Mouse (Mus musculus) heart, embryonic 11.5 days (tissue): ENCODE measurements at regions not wholly inside any gene's neighbourhood (a gene's known extent, or its start where the extent isn't known, plus 50 kb on each side); places are given as distances from the start of the nearest gene placed in this dataset.

Experiments used
- ATAC-seq: fragments of 200-750 bp; cut with Nextera tagmentation; replicated peaks from 2 replicates; pipeline ENCODE4 v1.8.0; 2017; ENCODE audit warnings: moderate library complexity; ENCODE audit not compliant: insufficient number of reproducible peaks, low FRiP score, low TSS enrichment
- H3K27ac ChIP-seq: fragments of 300-500 bp; sonication (generic); 2 replicates; pipeline ENCODE4 v1.5.1; 2014; ENCODE audit warnings: mild to moderate bottlenecking, low read depth, low read length
- H3K27me3 ChIP-seq: fragments of 300-500 bp; sonication (generic); 2 replicates; pipeline ENCODE4 v1.6.1; 2014; ENCODE audit warnings: mild to moderate bottlenecking, low read length, mixed read lengths; ENCODE audit not compliant: control insufficient read depth, insufficient read depth
- H3K36me3 ChIP-seq: fragments of 300-500 bp; sonication (generic); 2 replicates; pipeline ENCODE4 v1.6.1; 2014; ENCODE audit warnings: mild to moderate bottlenecking, low read length, moderate library complexity, mixed read lengths; ENCODE audit not compliant: control insufficient read depth, insufficient read depth
- H3K4me1 ChIP-seq: fragments of 300-500 bp; sonication (generic); 2 replicates; pipeline ENCODE4 v1.6.1; 2014; ENCODE audit warnings: low read length; ENCODE audit not compliant: control insufficient read depth, insufficient read depth
- H3K4me2 ChIP-seq: fragments of 300-500 bp; sonication (generic); 2 replicates; pipeline ENCODE4 v1.6.1; 2014; ENCODE audit warnings: mild to moderate bottlenecking, moderate library complexity
- H3K4me3 ChIP-seq: fragments of 300-500 bp; sonication (generic); 2 replicates; pipeline ENCODE4 v1.5.1; 2014; ENCODE audit warnings: low read depth, low read length
- H3K9ac ChIP-seq: fragments of 300-500 bp; sonication (generic); 2 replicates; pipeline ENCODE4 v1.6.1; 2014; ENCODE audit warnings: mild to moderate bottlenecking, low read depth, low read length, moderate library complexity
- H3K9me3 ChIP-seq: fragments of 300-500 bp; sonication (generic); replicated peaks from 2 replicates; pipeline ENCODE4 v1.6.1; 2016; ENCODE audit warnings: low read length; ENCODE audit not compliant: control insufficient read depth
- WGBS: fragments of 180-500 bp; shearing (Covaris S2); extraction: QIAGEN DNeasy Blood & Tissue Kit; methylation state at CpG from one replicate; pipeline ENCODE4 v1.1.7; 2014; ENCODE audit not compliant: insufficient replicate concordance; 5-methylcytosine and 5-hydroxymethylcytosine counted together

- Histone ChIP-seq H3K4me1 (no peaks in the 10 kb centered on the region), H3K9ac (no peak overlapping the region), H3K4me2 (no peak overlapping the region), H3K27ac (no peak overlapping the region), H3K36me3 (no peaks in the 10 kb centered on the region), H3K9me3 (no peaks in the 10 kb centered on the region), H3K4me3 (no peak overlapping the region), H3K27me3 (no peaks in the 10 kb centered on the region)
- WGBS = 64% methylated on average over 10 of the region's 10 CpGs
- ATAC-seq = no peak
Observed at GRCm38 (mm10) chr3:38201861-38202656, 282.6 kb downstream of the Ankrd50 start.

- H3K27me3 ChIP-seq = no peaks in the 10 kb centered on the region
- H3K4me2 ChIP-seq = no peak overlapping the region
- WGBS = 80% methylated on average over 4 of the region's 4 CpGs
- no peak overlapping the region for H3K9ac ChIP-seq
- no peak overlapping the region for H3K27ac ChIP-seq
- no peaks in the 10 kb centered on the region for H3K4me1 ChIP-seq
- no peaks in the 10 kb centered on the region for H3K36me3 ChIP-seq
- no peak for ATAC-seq
- H3K9me3 ChIP-seq = no peaks in the 10 kb centered on the region
- H3K4me3 ChIP-seq = no peak overlapping the region
Observed at GRCm38 (mm10) chr3:38194001-38194400, 290.6 kb downstream of the Ankrd50 start.

- H3K27ac ChIP-seq = no peak overlapping the region
- WGBS = 78% methylated on average over 3 of the region's 3 CpGs
- no peaks in the 10 kb centered on the region for H3K36me3 ChIP-seq
- no peak overlapping the region for H3K4me2 ChIP-seq
- no peak overlapping the region for H3K4me3 ChIP-seq
- no peaks in the 10 kb centered on the region for H3K9me3 ChIP-seq
- no peaks in the 10 kb centered on the region for H3K27me3 ChIP-seq
- no peak for ATAC-seq
- no peaks in the 10 kb centered on the region for H3K4me1 ChIP-seq
- H3K9ac ChIP-seq = no peak overlapping the region
Observed at GRCm38 (mm10) chr3:38187406-38187896, 297.2 kb downstream of the Ankrd50 start.

GRCm38 (mm10) chr3:38186503-38186902, 298.1 kb downstream of the Ankrd50 start:
- no peak for ATAC-seq
- Histone ChIP-seq H3K9me3 (no peaks in the 10 kb centered on the region), H3K36me3 (no peaks in the 10 kb centered on the region), H3K27ac (no peak overlapping the region), H3K4me1 (no peaks in the 10 kb centered on the region), H3K27me3 (no peaks in the 10 kb centered on the region), H3K4me2 (no peak overlapping the region), H3K9ac (no peak overlapping the region), H3K4me3 (no peak overlapping the region)
- 72% methylated on average over 1 of the region's 1 CpGs for WGBS

- no peaks in the 10 kb centered on the region for H3K27me3 ChIP-seq
- no peak overlapping the region for H3K4me3 ChIP-seq
Observed at GRCm38 (mm10) chr3:38178295-38178694, 306.3 kb downstream of the Ankrd50 start.

GRCm38 (mm10) chr3:38175946-38176345, 308.7 kb downstream of the Ankrd50 start:
- no peak for ATAC-seq
- Histone ChIP-seq H3K9ac (no peak overlapping the region), H3K27me3 (no peaks in the 10 kb centered on the region), H3K4me1 (no peaks in the 10 kb centered on the region), H3K9me3 (no peaks in the 10 kb centered on the region), H3K4me2 (no peak overlapping the region), H3K36me3 (no peaks in the 10 kb centered on the region), H3K4me3 (no peak overlapping the region), H3K27ac (no peak overlapping the region)
- WGBS = 87% methylated on average over 12 of the region's 12 CpGs

More at GRCm38 (mm10) chr3:38178295-38178694, 306.3 kb downstream of the Ankrd50 start:
- no peak overlapping the region for H3K4me2 ChIP-seq
- no peaks in the 10 kb centered on the region for H3K36me3 ChIP-seq
- no peak for ATAC-seq
- no peaks in the 10 kb centered on the region for H3K4me1 ChIP-seq
- H3K9ac ChIP-seq = no peak overlapping the region
- H3K27ac ChIP-seq = no peak overlapping the region
- no peaks in the 10 kb centered on the region for H3K9me3 ChIP-seq

- Histone ChIP-seq H3K4me3 (no peak overlapping the region), H3K27ac (no peak overlapping the region), H3K4me1 (no peaks in the 10 kb centered on the region), H3K4me2 (no peak overlapping the region), H3K36me3 (no peaks in the 10 kb centered on the region), H3K9me3 (no peaks in the 10 kb centered on the region), H3K27me3 (no peaks in the 10 kb centered on the region), H3K9ac (no peak overlapping the region)
- WGBS = 62% methylated on average over 8 of the region's 8 CpGs
- no peak for ATAC-seq
Observed at GRCm38 (mm10) chr3:38174735-38175280, 309.8 kb downstream of the Ankrd50 start.

GRCm38 (mm10) chr3:38152408-38152807, 332.2 kb downstream of the Ankrd50 start:
- no peak overlapping the region for H3K4me3 ChIP-seq
- H3K4me2 ChIP-seq = no peak overlapping the region
- 68% methylated on average over 1 of the region's 1 CpGs for WGBS
- H3K9me3 ChIP-seq = no peaks in the 10 kb centered on the region
- no peak overlapping the region for H3K27ac ChIP-seq
- no peaks in the 10 kb centered on the region for H3K36me3 ChIP-seq
- no peak for ATAC-seq
- no peaks in the 10 kb centered on the region for H3K4me1 ChIP-seq
- H3K9ac ChIP-seq = no peak overlapping the region
- no peaks in the 10 kb centered on the region for H3K27me3 ChIP-seq

- Histone ChIP-seq H3K4me2 (no peak overlapping the region), H3K27me3 (no peaks in the 10 kb centered on the region), H3K36me3 (no peaks in the 10 kb centered on the region), H3K9me3 (no peaks in the 10 kb centered on the region), H3K9ac (no peak overlapping the region), H3K27ac (no peak overlapping the region), H3K4me3 (no peak overlapping the region), H3K4me1 (no peaks in the 10 kb centered on the region)
- no peak for ATAC-seq
- 81% methylated on average over 6 of the region's 6 CpGs for WGBS
Observed at GRCm38 (mm10) chr3:38151821-38152220, 332.8 kb downstream of the Ankrd50 start.
